Mouse (Mus musculus) thymus, adult 2 months (tissue): ENCODE results near the gene Bmp8b.

ENCODE experiments used
- CTCF ChIP-seq: fragments of 200-500 bp; IDR thresholded peaks from 2 replicates; pipeline ENCODE4 v1.5.1; 2012; ENCODE audit warnings: mild to moderate bottlenecking, control low read depth, low read length, moderate library complexity, borderline replicate concordance; ENCODE audit not compliant: control insufficient read depth, poor library complexity, insufficient read depth; ENCODE audit errors: extremely low read depth
- POLR2A ChIP-seq: fragments of 200-500 bp; IDR thresholded peaks from 2 replicates; pipeline ENCODE4 v1.6.1; 2012; ENCODE audit warnings: mild to moderate bottlenecking, low read length, control low read depth, moderate library complexity; ENCODE audit not compliant: control insufficient read depth, poor library complexity, insufficient read depth; ENCODE audit errors: extremely low read depth

DNA sequence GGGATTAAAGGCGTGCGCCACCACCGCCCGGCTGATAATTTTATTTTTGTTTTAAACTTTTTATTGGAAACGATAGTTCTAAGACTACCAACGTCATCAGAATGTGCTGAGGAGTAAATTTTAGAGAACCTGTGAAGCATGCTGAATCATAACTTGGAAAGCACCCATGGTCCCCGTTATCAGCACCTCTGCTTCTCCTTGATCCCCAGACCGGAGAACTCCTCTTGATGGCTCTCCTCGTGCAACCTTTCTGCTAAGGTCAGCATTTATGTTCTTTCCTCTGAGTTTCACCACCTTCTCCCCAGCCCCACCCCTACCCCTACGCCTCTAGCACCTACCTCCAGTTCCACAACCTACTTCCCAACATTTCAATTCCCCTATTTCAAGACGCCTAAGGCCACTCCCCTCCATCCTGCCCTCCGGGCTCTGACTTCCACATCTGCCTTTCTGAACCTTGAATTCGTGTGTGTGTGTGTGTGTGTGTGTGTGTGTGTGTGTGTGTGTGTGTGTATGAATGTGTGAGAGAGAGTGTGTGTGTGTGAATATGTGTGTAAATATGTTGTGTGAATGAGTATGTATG, 21.6 kb upstream of the Bmp8b start:
- TF ChIP-seq CTCF (no peak), POLR2A (no peak)
